Mouse (Mus musculus) hindbrain, embryonic 16.5 days (tissue): ENCODE results near the gene Elfn2. TPM values are rescaled to one million over a fixed set of nuclear protein-coding genes. Genes with fewer than 3 reads are reported as not detected.

ENCODE experiments used
- ATAC-seq: fragments of 200-750 bp; cut with Nextera tagmentation; 2 replicates; pipeline ENCODE4 v1.8.0; 2017; ENCODE audit warnings: moderate TSS enrichment, moderate library complexity
- H3K27ac ChIP-seq: fragments of 300-500 bp; sonication (generic); 2 replicates; pipeline ENCODE4 v1.5.1; 2014; ENCODE audit warnings: low read depth, mild to moderate bottlenecking, control low read depth, low read length, moderate library complexity
- H3K27me3 ChIP-seq: fragments of 300-500 bp; sonication (generic); replicated peaks from 2 replicates; pipeline ENCODE4 v1.6.1; 2014; ENCODE audit warnings: low read length; ENCODE audit not compliant: control insufficient read depth, insufficient read depth
- H3K36me3 ChIP-seq: fragments of 300-500 bp; sonication (generic); 2 replicates; pipeline ENCODE4 v1.6.1; 2014; ENCODE audit warnings: mild to moderate bottlenecking, low read length, moderate library complexity, mixed read lengths; ENCODE audit not compliant: control insufficient read depth, insufficient read depth
- H3K4me1 ChIP-seq: fragments of 300-500 bp; sonication (generic); 2 replicates; pipeline ENCODE4 v1.6.1; 2014; ENCODE audit warnings: low read depth, low read length; ENCODE audit not compliant: control insufficient read depth, insufficient read depth
- H3K4me2 ChIP-seq: fragments of 300-500 bp; sonication (generic); 2 replicates; pipeline ENCODE4 v1.6.1; 2014; ENCODE audit warnings: mild to moderate bottlenecking, low read length, control low read depth, moderate library complexity
- H3K4me3 ChIP-seq: fragments of 300-500 bp; sonication (generic); 2 replicates; pipeline ENCODE4 v1.5.1; 2014; ENCODE audit warnings: mild to moderate bottlenecking, low read length, control low read depth, moderate library complexity
- H3K9ac ChIP-seq: fragments of 300-500 bp; sonication (generic); 2 replicates; pipeline ENCODE4 v1.6.1; 2014; ENCODE audit warnings: low read depth, mild to moderate bottlenecking, control low read depth, low read length, moderate library complexity
- H3K9me3 ChIP-seq: fragments of 300-500 bp; sonication (generic); 2 replicates; pipeline ENCODE4 v1.6.1; 2014; ENCODE audit warnings: mild to moderate bottlenecking, low read length, moderate library complexity; ENCODE audit not compliant: control insufficient read depth
- WGBS: fragments of 180-500 bp; shearing (Covaris S2); extraction: QIAGEN DNeasy Blood & Tissue Kit; methylation state at CpG from one replicate; pipeline ENCODE4 v1.1.7; 2014; 5-methylcytosine and 5-hydroxymethylcytosine counted together
- polyA plus RNA-seq: library from polyadenylated mRNA; unstranded; fragments of >200 nt; fragmentation: Nextera tagmentation; extraction: Ambion mirVana; gene quantifications from 2 replicates; pipeline ENCODE4 v1.2.1, GENCODE M21; 2015

Gene Elfn2
- polyA plus RNA-seq, 1 experiment from 2014 or later = 13.3 TPM

DNA sequence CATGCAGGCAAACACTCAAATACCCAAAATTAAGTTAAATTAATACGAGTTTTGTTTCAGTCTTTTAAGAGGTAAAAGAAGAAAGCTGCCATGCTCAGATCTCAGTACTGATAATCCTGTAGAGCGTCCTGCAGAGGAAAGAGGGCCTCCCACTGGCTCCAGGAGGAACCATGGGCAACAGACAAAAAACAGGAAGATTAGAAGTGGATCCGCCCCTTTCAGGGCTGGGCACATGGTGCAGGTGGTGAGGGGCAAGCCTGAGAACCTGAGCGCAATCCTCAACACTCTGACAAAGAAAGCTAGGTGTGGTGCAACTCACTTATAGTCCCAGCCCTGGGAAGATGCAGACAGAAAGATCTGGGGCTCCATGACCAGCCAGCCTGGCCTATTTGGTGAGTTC, 13.3 kb upstream of the Elfn2 start:
- no peak overlapping the region for H3K4me2 ChIP-seq
- no peak for ATAC-seq
- no peaks in the 10 kb centered on the region for H3K36me3 ChIP-seq
- no peaks in the 10 kb centered on the region for H3K27me3 ChIP-seq
- no peak overlapping the region for H3K27ac ChIP-seq
- H3K4me3 ChIP-seq = no peak overlapping the region
- no peak overlapping the region for H3K9ac ChIP-seq
- no peaks in the 10 kb centered on the region for H3K9me3 ChIP-seq
- peaks cover 17% of the 10 kb centered on the region for H3K4me1 ChIP-seq
- 69% methylated on average over 4 of the region's 4 CpGs for WGBS

DNA sequence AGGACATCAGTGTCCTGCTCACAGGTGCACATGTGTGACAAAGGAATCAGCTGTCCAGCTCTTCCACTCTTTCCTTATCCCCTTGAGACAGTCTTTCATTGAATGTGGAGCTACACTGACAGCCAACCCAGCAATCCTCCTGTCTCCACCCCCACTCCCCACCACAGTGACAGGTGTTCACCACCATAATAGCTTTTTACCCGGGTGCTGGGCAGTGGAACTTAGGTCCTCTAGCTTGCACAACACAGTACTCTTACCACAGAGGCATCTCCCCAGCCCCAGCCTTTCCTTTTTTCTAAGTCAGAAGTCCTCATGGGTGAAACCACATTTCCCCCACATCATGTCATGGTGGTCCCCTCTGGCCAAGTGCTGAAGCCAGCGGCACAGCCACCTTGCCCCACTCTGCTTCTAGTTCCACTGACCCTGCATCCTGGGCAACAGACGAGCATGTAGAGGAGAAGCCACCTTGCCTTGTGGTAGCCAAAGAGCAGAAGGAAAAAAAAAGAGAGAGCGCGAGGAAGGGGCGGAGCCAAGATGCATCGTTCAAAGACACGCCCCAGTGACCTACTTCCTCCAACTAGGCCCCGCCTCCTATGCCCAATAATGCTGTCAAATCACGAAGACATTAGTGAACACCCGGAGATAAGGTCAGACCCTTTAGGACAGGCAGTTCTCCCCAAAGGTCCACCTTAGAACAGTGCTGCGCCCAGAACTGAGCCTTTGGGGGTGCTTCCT, 11.9 kb upstream of the Elfn2 start:
- Histone ChIP-seq H3K36me3 (no peaks in the 10 kb centered on the region), H3K27me3 (no peaks in the 10 kb centered on the region), H3K4me2 (no peak overlapping the region), H3K4me1 (peaks cover 4% of the 10 kb centered on the region), H3K9ac (no peak overlapping the region), H3K9me3 (no peaks in the 10 kb centered on the region), H3K27ac (no peak overlapping the region), H3K4me3 (no peak overlapping the region)
- 89% methylated on average over 12 of the region's 12 CpGs for WGBS
- no peak for ATAC-seq

DNA sequence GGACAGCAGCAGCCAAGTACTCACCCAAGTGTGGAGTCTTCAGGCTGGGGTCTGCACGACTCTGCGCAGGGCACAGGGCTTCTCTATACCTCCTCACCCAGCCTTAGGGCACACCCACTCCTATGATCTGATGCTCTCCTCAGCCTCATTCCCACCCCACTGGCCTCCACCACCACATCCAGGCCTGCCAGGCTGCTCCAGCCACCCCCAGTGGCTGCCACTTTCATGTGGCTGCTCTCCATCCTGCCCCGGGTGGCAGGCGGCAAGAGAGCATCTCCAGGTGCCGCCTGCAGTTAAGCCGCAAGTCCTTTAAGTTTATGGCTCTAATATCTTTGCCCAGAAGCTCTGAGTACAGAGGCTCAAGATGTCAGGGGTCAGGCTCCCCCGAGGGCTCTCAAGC, 8.1 kb upstream of the Elfn2 start:
- Histone ChIP-seq H3K36me3 (no peaks in the 10 kb centered on the region), H3K4me2 (no peak overlapping the region), H3K4me3 (no peak overlapping the region), H3K27ac (no peak overlapping the region), H3K9ac (no peak overlapping the region), H3K4me1 (no peaks in the 10 kb centered on the region), H3K9me3 (no peaks in the 10 kb centered on the region), H3K27me3 (no peaks in the 10 kb centered on the region)
- ATAC-seq = no peak
- WGBS = 72% methylated on average over 7 of the region's 7 CpGs

DNA sequence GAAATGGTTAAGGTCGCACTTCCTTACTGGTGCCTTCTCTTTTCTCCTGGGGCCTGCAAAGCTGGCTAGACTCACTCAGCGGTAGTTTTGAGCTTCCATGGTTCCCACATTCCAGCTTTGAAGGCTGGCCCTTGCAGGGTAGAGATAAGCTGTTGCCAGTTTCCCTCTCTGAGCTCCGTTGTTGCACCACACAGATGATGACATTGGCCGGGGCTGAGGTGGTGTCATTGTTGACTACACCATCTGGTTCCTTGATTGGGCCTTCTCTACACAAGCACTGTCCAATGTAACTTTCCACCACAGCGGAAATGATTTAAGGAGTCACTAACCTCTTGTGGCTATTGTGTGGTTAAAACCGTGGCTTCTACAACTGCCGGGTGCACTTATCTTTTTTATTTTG, 2.0 kb upstream of the Elfn2 start:
- Histone ChIP-seq H3K27me3 (no peaks in the 10 kb centered on the region; the same call in 1 of the 2 replicates), H3K27ac (no peak overlapping the region), H3K36me3 (no peaks in the 10 kb centered on the region), H3K4me1 (peaks cover 24% of the 10 kb centered on the region), H3K9me3 (no peaks in the 10 kb centered on the region), H3K4me3 (no peak overlapping the region), H3K9ac (no peak overlapping the region), H3K4me2 (no peak overlapping the region)
- 69% methylated on average over 7 of the region's 7 CpGs for WGBS
- no peak for ATAC-seq

DNA sequence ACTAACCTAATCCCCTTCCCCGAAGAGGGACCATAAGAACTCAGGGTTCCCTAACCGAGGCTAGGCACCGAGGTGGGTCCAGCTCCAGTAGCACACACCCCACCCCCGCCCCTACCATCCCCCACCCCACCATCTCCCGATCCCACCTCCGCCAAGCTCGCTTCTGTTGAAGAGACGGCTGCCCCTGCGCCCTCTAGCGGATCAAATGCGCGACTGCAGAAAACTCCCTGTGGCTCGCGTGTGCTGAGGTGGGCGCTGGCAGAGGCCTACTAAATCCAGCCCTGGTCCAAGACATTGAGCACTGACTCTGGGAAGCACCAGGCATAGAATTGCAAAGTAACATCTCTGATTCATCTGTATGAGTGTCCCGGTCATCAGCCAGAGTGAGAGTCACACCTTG, 1.5 kb upstream of the Elfn2 start:
- ATAC-seq = no peak
- peak overlapping the region; percentile 19 for H3K4me3 ChIP-seq
- H3K4me1 ChIP-seq = peaks cover 26% of the 10 kb centered on the region

GRCm38 (mm10) chr15:78719416-78719815, 845 bp upstream of the Elfn2 start:
- ATAC-seq = no peak
- peak overlapping the region; percentile 31; the same call in 1 of the 2 replicates for H3K27ac ChIP-seq
- no peak overlapping the region for H3K9ac ChIP-seq
- H3K4me3 ChIP-seq = peak overlapping the region; percentile 70
- peaks cover 26% of the 10 kb centered on the region for H3K4me1 ChIP-seq
- H3K27me3 ChIP-seq = no peaks in the 10 kb centered on the region; the same call in 1 of the 2 replicates
- H3K9me3 ChIP-seq = no peaks in the 10 kb centered on the region
- 6% methylated on average over 14 of the region's 14 CpGs for WGBS
- no peaks in the 10 kb centered on the region for H3K36me3 ChIP-seq
- H3K4me2 ChIP-seq = peak overlapping the region; percentile 89

More for the DNA sequence above, 1.5 kb upstream of the Elfn2 start:
- Histone ChIP-seq H3K9me3 (no peaks in the 10 kb centered on the region), H3K9ac (no peak overlapping the region; the same call in 1 of the 2 replicates), H3K27ac (no peak overlapping the region), H3K4me2 (peak overlapping the region; percentile 89), H3K27me3 (no peaks in the 10 kb centered on the region; the same call in 1 of the 2 replicates), H3K36me3 (no peaks in the 10 kb centered on the region)
- WGBS = 2% methylated on average over 16 of the region's 16 CpGs

DNA sequence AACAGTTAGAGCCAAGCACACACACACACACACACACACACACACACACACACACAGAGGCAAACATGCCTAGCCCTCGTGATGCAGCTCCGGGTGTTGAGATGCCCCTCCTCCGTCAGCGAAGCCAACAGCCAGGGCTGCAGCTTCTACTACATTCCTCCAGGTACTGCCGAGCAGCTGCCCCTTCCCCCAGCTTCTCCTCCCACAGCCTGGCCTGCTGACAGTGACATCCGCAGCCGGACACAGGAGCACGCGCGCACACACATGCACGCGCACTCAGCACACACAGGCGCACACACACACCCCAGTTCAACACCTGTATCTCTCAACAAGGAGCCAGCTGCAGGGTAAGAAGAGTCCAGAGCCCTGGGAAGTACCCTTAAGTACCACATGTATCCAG, 1.6 kb downstream of the Elfn2 start:
- peak overlapping the region; percentile 88 for H3K9ac ChIP-seq
- H3K36me3 ChIP-seq = no peaks in the 10 kb centered on the region
- H3K27ac ChIP-seq = peak overlapping the region; percentile 88
- WGBS = 56% methylated on average over 13 of the region's 13 CpGs
- H3K9me3 ChIP-seq = no peaks in the 10 kb centered on the region
- H3K4me2 ChIP-seq = peak overlapping the region; percentile 89
- no peaks in the 10 kb centered on the region; the same call in 1 of the 2 replicates for H3K27me3 ChIP-seq
- no peak for ATAC-seq
- H3K4me3 ChIP-seq = peak overlapping the region; percentile 70
- peaks cover 49% of the 10 kb centered on the region for H3K4me1 ChIP-seq

DNA sequence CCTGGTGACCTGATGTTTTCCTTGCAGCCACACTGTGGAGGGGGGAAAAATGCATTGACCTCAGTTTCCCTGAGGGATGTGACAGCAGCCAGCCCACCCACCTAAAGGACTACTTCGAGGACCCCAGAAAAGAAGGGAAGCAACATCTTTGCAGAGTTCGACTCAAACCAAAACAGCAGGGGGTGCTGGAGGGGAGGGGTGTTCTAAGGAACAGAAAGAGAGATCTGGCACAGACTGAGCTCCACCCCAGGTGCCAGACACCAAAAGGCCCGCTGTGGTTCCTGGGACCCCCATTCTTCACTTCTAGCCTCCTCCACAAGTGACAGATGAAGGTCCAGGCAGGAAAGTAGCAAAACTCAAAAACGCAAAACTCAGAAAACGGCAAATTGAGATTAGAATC, 2.7 kb downstream of the Elfn2 start:
- peak overlapping the region; percentile 89 for H3K4me2 ChIP-seq
- no peak overlapping the region for H3K27ac ChIP-seq
- H3K36me3 ChIP-seq = no peaks in the 10 kb centered on the region
- no peaks in the 10 kb centered on the region; the same call in 1 of the 2 replicates for H3K27me3 ChIP-seq
- no peak for ATAC-seq
- peaks cover 59% of the 10 kb centered on the region for H3K4me1 ChIP-seq
- no peaks in the 10 kb centered on the region for H3K9me3 ChIP-seq
- no peak overlapping the region; the same call in 1 of the 2 replicates for H3K9ac ChIP-seq
- H3K4me3 ChIP-seq = peak overlapping the region; percentile 70
- 53% methylated on average over 5 of the region's 5 CpGs for WGBS

GRCm38 (mm10) chr15:78713751-78714150, 4.8 kb downstream of the Elfn2 start:
- 65% methylated on average over 7 of the region's 7 CpGs for WGBS
- H3K9ac ChIP-seq = no peak overlapping the region

More at GRCm38 (mm10) chr15:78713751-78714150, 4.8 kb downstream of the Elfn2 start:
- H3K9me3 ChIP-seq = no peaks in the 10 kb centered on the region
- H3K4me1 ChIP-seq = peaks cover 63% of the 10 kb centered on the region
- no peak for ATAC-seq
- H3K27ac ChIP-seq = no peak overlapping the region
- no peaks in the 10 kb centered on the region for H3K36me3 ChIP-seq
- no peak overlapping the region for H3K4me3 ChIP-seq
- H3K4me2 ChIP-seq = no peak overlapping the region
- H3K27me3 ChIP-seq = no peaks in the 10 kb centered on the region
